Mouse (Mus musculus): ENCODE measurements around the gene Fcrlb. TPM values are rescaled to one million over a fixed set of nuclear protein-coding genes. Genes with fewer than 3 reads are reported as not detected.

The Fcrlb gene
- total and polyA plus RNA-seq, 2 experiments from 2014 or later: 0.68 to 1.4 TPM

DNA sequence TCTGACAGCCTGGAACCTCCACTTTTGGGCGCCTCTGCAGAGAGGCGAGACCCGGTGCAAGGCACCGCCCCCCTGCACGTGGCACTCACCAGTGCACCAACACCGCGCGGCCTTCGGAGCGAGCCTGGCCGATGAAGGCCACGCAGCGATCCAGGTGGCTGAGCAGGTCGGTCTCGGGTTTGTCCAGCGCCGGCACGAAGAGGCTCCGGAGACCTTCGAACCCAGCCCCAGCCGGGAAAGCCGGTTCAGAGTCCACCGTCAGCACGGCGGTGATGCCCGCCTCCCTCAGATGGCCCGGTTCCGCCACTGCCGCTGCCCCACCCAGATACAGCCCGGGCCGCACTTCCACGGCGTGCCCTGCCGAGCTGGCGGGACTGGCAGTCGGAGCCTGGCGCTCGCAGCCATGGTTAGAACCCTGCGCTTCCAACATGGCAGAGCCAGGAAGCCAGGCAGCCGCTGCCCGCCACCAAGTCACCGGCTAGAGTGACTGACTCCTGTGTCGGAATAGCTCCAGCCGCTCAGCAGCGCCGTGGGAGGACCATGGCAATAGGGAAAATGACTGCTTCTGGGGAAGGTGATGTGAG lies 27.7 kb downstream of the Fcrlb start, which contains the start of the genes Gm26620 and Dusp12:
Gene Gm26620, plus strand, starts transcription at position 88 of the 584 bp plus-strand sequence.
Gene Dusp12, minus strand, starts transcription at position 563 of the 584 bp plus-strand sequence.
- peak within 1 kb of the TSS; percentile 75 for H3K9ac ChIP-seq (replicated peaks; ENCODE audit: low read length)
- peaks cover 10% of the 10 kb centered on the region; the same call in 1 of the 2 replicates for H3K36me3 ChIP-seq (ENCODE audit: insufficient read depth, low read length)
- no peaks in the 10 kb centered on the region for H3K27me3 ChIP-seq (ENCODE audit: insufficient read depth, low read length)
- H3K4me1 ChIP-seq (ENCODE audit: insufficient read depth, low read length): peaks cover 3% of the 10 kb centered on the region
- H3K4me2 ChIP-seq (ENCODE audit: low read depth, low read length): peak within 1 kb of the TSS; percentile 81
- H3K9me3 ChIP-seq (ENCODE audit: low read length): no peaks in the 10 kb centered on the region
- H3K4me3 ChIP-seq (ENCODE audit: low read length): peak within 1 kb of the TSS; percentile 78
- H3K27ac ChIP-seq: peak within 1 kb of the TSS; percentile 79
- DNase-seq (ENCODE audit: low spot score) (peak; percentile 97), ATAC-seq (peak; percentile 95)
- peak; percentile 88 for TF ChIP-seq CTCF (IDR thresholded peaks at IDR 0.05; ENCODE audit: low read depth)
- WGBS: 0% methylated on average over 46 of the region's 46 CpGs

DNA sequence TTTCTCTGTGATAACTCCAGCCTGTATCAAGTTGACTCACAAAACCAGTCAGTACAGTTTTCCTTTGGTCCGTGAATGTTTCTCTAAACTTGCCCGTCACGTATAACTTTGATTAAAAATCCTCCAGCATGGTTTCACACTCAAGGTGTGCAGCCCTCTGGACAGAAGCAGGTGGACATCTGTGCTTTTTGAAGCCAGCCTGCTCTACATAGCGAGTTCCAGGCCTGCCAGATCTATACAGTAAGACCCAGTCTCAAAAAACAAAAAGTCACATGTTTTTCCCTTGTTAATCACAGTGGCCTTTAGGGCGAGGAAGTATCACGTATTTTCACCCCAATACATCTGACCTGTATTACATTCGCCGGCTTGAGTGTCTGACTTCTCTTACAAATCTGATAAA lies 28.4 kb downstream of the Fcrlb start:
- Histone ChIP-seq H3K4me1 (ENCODE audit: insufficient read depth, low read length) (peaks cover 3% of the 10 kb centered on the region), H3K27ac (no peak overlapping the region; the same call in 1 of the 2 replicates), H3K9me3 (ENCODE audit: low read length) (no peaks in the 10 kb centered on the region), H3K9ac (replicated peaks; ENCODE audit: low read length) (peak overlapping the region; percentile 75), H3K27me3 (ENCODE audit: insufficient read depth, low read length) (no peaks in the 10 kb centered on the region), H3K4me3 (ENCODE audit: low read length) (peak overlapping the region; percentile 78), H3K4me2 (ENCODE audit: low read depth, low read length) (peak overlapping the region; percentile 81), H3K36me3 (ENCODE audit: insufficient read depth, low read length) (peaks cover 10% of the 10 kb centered on the region; the same call in 1 of the 2 replicates)
- DNase-seq (ENCODE audit: low spot score) (no peak), ATAC-seq (0 out of 2 replicates have a peak, but pooled peaks have one; percentile 11)
- TF ChIP-seq CTCF (IDR thresholded peaks at IDR 0.05; ENCODE audit: low read depth): no peak
- WGBS: 27% methylated on average over 8 of the region's 8 CpGs

DNA sequence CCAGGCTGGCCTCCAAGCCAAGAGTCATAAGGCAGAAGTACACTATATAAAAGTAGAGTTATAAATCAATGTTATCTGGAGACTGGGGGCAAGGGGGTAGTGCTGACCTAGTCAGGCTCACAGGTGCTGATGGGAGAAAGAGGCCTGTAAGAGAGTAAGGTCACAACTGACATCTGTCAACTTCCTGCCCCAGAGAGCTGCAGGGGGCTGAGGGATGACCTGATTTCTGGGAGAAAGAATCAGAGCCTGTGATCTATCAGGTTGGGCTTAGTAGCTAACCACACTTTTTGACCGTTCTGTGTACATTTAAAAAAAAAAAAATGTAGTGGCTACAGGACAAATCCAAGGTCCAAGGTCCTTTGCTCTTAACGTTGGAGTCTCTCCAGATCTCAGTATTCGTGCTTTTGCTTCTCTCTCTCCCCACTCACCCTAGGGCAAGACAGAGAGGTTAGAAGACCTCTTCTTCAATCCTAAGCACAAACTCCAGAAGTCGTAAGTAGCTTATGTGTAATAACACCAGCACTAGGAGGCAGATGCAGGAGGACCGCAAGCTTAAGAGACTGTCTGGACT lies 29.7 kb downstream of the Fcrlb start:
- no peak for TF ChIP-seq CTCF (IDR thresholded peaks at IDR 0.05; ENCODE audit: low read depth)
- Histone ChIP-seq H3K27me3 (ENCODE audit: insufficient read depth, low read length) (no peaks in the 10 kb centered on the region), H3K36me3 (ENCODE audit: insufficient read depth, low read length) (peaks cover 14% of the 10 kb centered on the region; the same call in 1 of the 2 replicates), H3K9ac (replicated peaks; ENCODE audit: low read length) (no peak overlapping the region), H3K4me2 (ENCODE audit: low read depth, low read length) (no peak overlapping the region), H3K27ac (no peak overlapping the region), H3K4me3 (ENCODE audit: low read length) (no peak overlapping the region), H3K9me3 (ENCODE audit: low read length) (no peaks in the 10 kb centered on the region), H3K4me1 (ENCODE audit: insufficient read depth, low read length) (peaks cover 3% of the 10 kb centered on the region)
- DNase-seq (ENCODE audit: low spot score) (no peak), ATAC-seq (no peak)
- 89% methylated on average over 5 of the region's 5 CpGs for WGBS

- no peak for TF ChIP-seq CTCF (IDR thresholded peaks at IDR 0.05; ENCODE audit: low read depth)
- no peaks in the 10 kb centered on the region for H3K9me3 ChIP-seq (ENCODE audit: low read length)
- H3K4me1 ChIP-seq (ENCODE audit: insufficient read depth, low read length): no peaks in the 10 kb centered on the region
- no peak overlapping the region for H3K4me2 ChIP-seq (ENCODE audit: low read depth, low read length)
- H3K9ac ChIP-seq (replicated peaks; ENCODE audit: low read length): no peak overlapping the region
- no peak for ATAC-seq
- WGBS: 95% methylated on average over 5 of the region's 5 CpGs
- peaks cover 14% of the 10 kb centered on the region for H3K36me3 ChIP-seq (ENCODE audit: insufficient read depth, low read length)
- H3K27ac ChIP-seq: no peak overlapping the region
- H3K4me3 ChIP-seq (ENCODE audit: low read length): no peak overlapping the region
- no peak for DNase-seq (ENCODE audit: low spot score)
- H3K27me3 ChIP-seq (ENCODE audit: insufficient read depth, low read length): no peaks in the 10 kb centered on the region
Measured at GRCm38 (mm10) chr1:170876906-170877305, 35.8 kb downstream of the Fcrlb start.

- Histone ChIP-seq H3K4me3 (ENCODE audit: low read length) (no peak overlapping the region), H3K9me3 (ENCODE audit: low read length) (no peaks in the 10 kb centered on the region), H3K27ac (no peak overlapping the region), H3K27me3 (ENCODE audit: insufficient read depth, low read length) (no peaks in the 10 kb centered on the region), H3K4me1 (ENCODE audit: insufficient read depth, low read length) (no peaks in the 10 kb centered on the region), H3K9ac (replicated peaks; ENCODE audit: low read length) (no peak overlapping the region), H3K4me2 (ENCODE audit: low read depth, low read length) (no peak overlapping the region), H3K36me3 (ENCODE audit: insufficient read depth, low read length) (peaks cover 10% of the 10 kb centered on the region)
- no peak for TF ChIP-seq CTCF (IDR thresholded peaks at IDR 0.05; ENCODE audit: low read depth)
- DNase-seq (ENCODE audit: low spot score): no peak
- ATAC-seq: no peak
- WGBS: 82% methylated on average over 3 of the region's 3 CpGs
Measured at GRCm38 (mm10) chr1:170875676-170876075, 37.1 kb downstream of the Fcrlb start.

DNA sequence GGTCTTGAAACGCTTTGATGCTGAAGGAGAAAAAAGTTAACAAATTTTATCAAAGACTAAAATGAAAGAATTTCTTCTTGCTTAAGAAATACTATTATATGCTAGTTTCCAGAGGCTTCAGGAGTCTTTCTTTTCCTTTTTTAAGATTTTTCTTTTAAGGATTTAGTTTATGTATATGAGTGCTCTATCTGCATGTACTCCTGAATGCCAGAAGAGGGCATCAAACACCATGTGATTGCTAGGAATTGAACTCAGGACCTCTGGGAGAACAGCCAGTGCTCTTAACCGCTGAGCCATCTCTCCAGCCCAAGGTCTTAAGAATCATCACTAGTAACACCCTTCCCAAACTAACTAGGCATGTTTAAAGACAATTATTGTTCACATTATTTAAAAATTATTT lies 40.8 kb downstream of the Fcrlb start:
- Histone ChIP-seq H3K4me1 (ENCODE audit: insufficient read depth, low read length) (no peaks in the 10 kb centered on the region), H3K4me2 (ENCODE audit: low read depth, low read length) (no peak overlapping the region), H3K36me3 (ENCODE audit: insufficient read depth, low read length) (no peaks in the 10 kb centered on the region; the same call in none of the 2 replicates), H3K27me3 (ENCODE audit: insufficient read depth, low read length) (no peaks in the 10 kb centered on the region), H3K9ac (replicated peaks; ENCODE audit: low read length) (no peak overlapping the region), H3K27ac (no peak overlapping the region), H3K9me3 (ENCODE audit: low read length) (no peaks in the 10 kb centered on the region), H3K4me3 (ENCODE audit: low read length) (no peak overlapping the region)
- ATAC-seq: no peak
- TF ChIP-seq CTCF (IDR thresholded peaks at IDR 0.05; ENCODE audit: low read depth): no peak
- no peak for DNase-seq (ENCODE audit: low spot score)
- WGBS: 93% methylated on average over 2 of the region's 2 CpGs

GRCm38 (mm10) chr1:170871402-170871801 lies 41.3 kb downstream of the Fcrlb start:
- Histone ChIP-seq H3K36me3 (ENCODE audit: insufficient read depth, low read length) (no peaks in the 10 kb centered on the region; the same call in none of the 2 replicates), H3K9me3 (ENCODE audit: low read length) (no peaks in the 10 kb centered on the region), H3K4me3 (ENCODE audit: low read length) (no peak overlapping the region), H3K27me3 (ENCODE audit: insufficient read depth, low read length) (no peaks in the 10 kb centered on the region), H3K27ac (no peak overlapping the region), H3K4me2 (ENCODE audit: low read depth, low read length) (no peak overlapping the region), H3K9ac (replicated peaks; ENCODE audit: low read length) (no peak overlapping the region), H3K4me1 (ENCODE audit: insufficient read depth, low read length) (peaks cover 4% of the 10 kb centered on the region)
- ATAC-seq: no peak
- WGBS: 89% methylated on average over 6 of the region's 6 CpGs
- DNase-seq (ENCODE audit: low spot score): no peak
- no peak for TF ChIP-seq CTCF (IDR thresholded peaks at IDR 0.05; ENCODE audit: low read depth)
